Mouse (Mus musculus) ES-E14 (cell line): ENCODE results near the gene Marf1. TPM values are rescaled to one million over a fixed set of nuclear protein-coding genes. Genes with fewer than 3 reads are reported as not detected.

ENCODE experiments used
- DNase-seq: peaks from one replicate; pipeline ENCODE4 v3.0.0-alpha.2; 2013; ENCODE audit warnings: low read depth, low spot score
- H3K27ac ChIP-seq: 2 replicates; pipeline ENCODE4 v1.5.1; 2012; ENCODE audit warnings: low read depth, mild to moderate bottlenecking, low read length, moderate library complexity, mixed read lengths; ENCODE audit not compliant: poor library complexity, insufficient read depth, severe bottlenecking
- H3K36me3 ChIP-seq: 2 replicates; pipeline ENCODE4 v1.6.1; 2012; ENCODE audit warnings: mild to moderate bottlenecking, low read length, moderate library complexity, mixed read lengths; ENCODE audit not compliant: control insufficient read depth, poor library complexity, insufficient read depth, severe bottlenecking
- H3K4me1 ChIP-seq, 2 experiments: fragments of 150-350 bp in 1 of 2; sonication (generic) in 1 of 2; 2 replicates each; pipeline ENCODE4 v1.6.1; 2012; ENCODE audit warnings: low read length in 2 of 2, mild to moderate bottlenecking in 1 of 2, mixed read lengths in 1 of 2; ENCODE audit not compliant: control insufficient read depth in 2 of 2, insufficient read depth in 2 of 2, poor library complexity in 1 of 2
- H3K4me3 ChIP-seq, 2 experiments: fragments of 150-350 bp in 1 of 2; sonication (generic) in 1 of 2; 2 replicates each; pipeline ENCODE4 v1.5.1; 2012; ENCODE audit warnings: low read length in 2 of 2, low read depth in 1 of 2, mild to moderate bottlenecking in 1 of 2, mixed read lengths in 1 of 2; ENCODE audit not compliant: insufficient read depth in 1 of 2, poor library complexity in 1 of 2, severe bottlenecking in 1 of 2
- H3K9ac ChIP-seq: 2 replicates; pipeline ENCODE4 v1.6.1; 2012; ENCODE audit warnings: low read depth, mild to moderate bottlenecking, low read length, mixed read lengths; ENCODE audit not compliant: poor library complexity, insufficient read depth, severe bottlenecking
- H3K9me3 ChIP-seq: fragments of 150-350 bp; sonication (generic); 2 replicates; pipeline ENCODE4 v1.6.1; 2012; ENCODE audit warnings: low read depth, mild to moderate bottlenecking, low read length; ENCODE audit not compliant: control insufficient read depth, insufficient read depth
- CHD2 ChIP-seq: IDR thresholded peaks from 2 replicates; pipeline ENCODE4 v1.6.1; 2014; ENCODE audit warnings: mild to moderate bottlenecking, low read depth, low read length, inconsistent platforms
- HCFC1 ChIP-seq: IDR thresholded peaks from 2 replicates; pipeline ENCODE4 v1.6.1; 2012; ENCODE audit warnings: low read length, inconsistent platforms, borderline replicate concordance; ENCODE audit not compliant: insufficient read depth
- MAFK ChIP-seq: IDR thresholded peaks from 2 replicates; pipeline ENCODE4 v1.6.1; 2014; ENCODE audit warnings: mild to moderate bottlenecking, low read depth, low read length, inconsistent platforms; ENCODE audit not compliant: insufficient read depth
- ZC3H11A ChIP-seq: IDR thresholded peaks from 2 replicates; pipeline ENCODE4 v1.6.1; 2012; ENCODE audit warnings: low read depth, mild to moderate bottlenecking, inconsistent platforms, low read length, borderline replicate concordance
- ZNF384 ChIP-seq: IDR thresholded peaks from 2 replicates; pipeline ENCODE4 v1.6.1; 2012; ENCODE audit warnings: low read depth, low read length, inconsistent platforms
- in situ Hi-C, 2 experiments: fragments of 600-800 bp; cut with MboI; formaldehyde crosslinking; loops; one replicate each; pipeline ENCODE4 v1.15.1; 2025; ENCODE audit warnings: low sequenced_read_pairs in 2 of 2, inconsistent platforms in 1 of 2; ENCODE audit not compliant: unreplicated experiment in 2 of 2
- total RNA-seq: library from RNA; depleted of rRNA; stranded (reverse); fragments of 300-350 nt; gene quantifications from 2 replicates; pipeline ENCODE4 v1.2.3, GENCODE M21; 2012

Gene Marf1
- total RNA-seq, 1 experiment, result 24.1 TPM

DNA sequence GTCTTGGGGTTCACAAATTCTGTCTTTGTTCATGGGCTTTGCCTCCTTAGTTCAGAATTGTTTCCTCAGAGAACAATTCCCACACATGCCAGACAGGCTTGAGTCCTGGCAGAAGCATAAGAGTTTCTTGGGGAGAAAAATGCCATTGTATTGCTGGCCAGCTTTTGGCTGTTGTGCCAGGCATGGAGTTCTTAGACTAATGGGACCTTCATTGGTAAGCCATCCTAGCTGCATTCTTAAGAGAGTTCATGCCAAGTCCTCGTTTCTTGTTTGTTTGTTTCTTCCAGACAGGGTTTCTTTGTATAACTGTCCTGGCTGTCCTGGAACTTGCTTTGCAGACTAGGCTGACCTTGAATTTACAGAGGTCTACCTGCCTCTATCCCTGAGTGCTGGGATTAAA lies 20.7 kb upstream of the Marf1 start:
- Histone ChIP-seq H3K27ac (no peak overlapping the region), H3K36me3 (peaks cover 49% of the 10 kb centered on the region), H3K4me1 (no peaks in the 10 kb centered on the region), H3K4me3 (no peak overlapping the region), H3K9ac (no peak overlapping the region), H3K9me3 (no peaks in the 10 kb centered on the region)
- no peak for DNase-seq
- TF ChIP-seq ZNF384, result no peak
- TF ChIP-seq ZC3H11A, result no peak
- TF ChIP-seq CHD2, result no peak
- no peak for TF ChIP-seq HCFC1
- TF ChIP-seq MAFK, result no peak
- in situ Hi-C loops, result no loop called here

DNA sequence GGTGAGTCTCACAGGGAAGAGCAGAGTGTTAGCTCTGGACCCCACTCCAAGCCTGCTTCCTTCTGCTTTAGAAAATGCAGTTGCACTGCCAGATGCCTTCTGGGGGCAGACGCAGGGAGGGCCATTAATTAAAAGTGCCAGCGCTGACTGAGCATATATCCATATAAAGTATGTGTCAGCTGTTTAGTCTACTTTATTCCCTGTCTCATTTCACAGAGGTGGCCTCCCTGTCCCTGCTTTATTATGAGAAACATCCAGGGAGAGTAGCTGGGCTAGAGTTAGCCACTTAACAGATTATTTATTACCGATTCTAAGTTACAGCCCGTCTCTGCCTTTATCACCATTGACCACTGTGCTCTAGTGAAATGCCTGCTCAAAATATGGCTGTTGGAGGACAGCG lies 19.2 kb upstream of the Marf1 start:
- Histone ChIP-seq H3K4me1 (peaks cover 0 to 3% of the 10 kb centered on the region in 2 experiments; a peak in 2 of 4 replicates), H3K27ac (no peak overlapping the region), H3K9me3 (no peaks in the 10 kb centered on the region), H3K9ac (no peak overlapping the region), H3K36me3 (peaks cover 48% of the 10 kb centered on the region), H3K4me3 (no peak overlapping the region)
- TF ChIP-seq ZNF384, result no peak
- no peak for TF ChIP-seq HCFC1
- TF ChIP-seq ZC3H11A, result no peak
- TF ChIP-seq CHD2, result no peak
- TF ChIP-seq MAFK, result no peak
- in situ Hi-C loops, result no loop called here
- no peak for DNase-seq

DNA sequence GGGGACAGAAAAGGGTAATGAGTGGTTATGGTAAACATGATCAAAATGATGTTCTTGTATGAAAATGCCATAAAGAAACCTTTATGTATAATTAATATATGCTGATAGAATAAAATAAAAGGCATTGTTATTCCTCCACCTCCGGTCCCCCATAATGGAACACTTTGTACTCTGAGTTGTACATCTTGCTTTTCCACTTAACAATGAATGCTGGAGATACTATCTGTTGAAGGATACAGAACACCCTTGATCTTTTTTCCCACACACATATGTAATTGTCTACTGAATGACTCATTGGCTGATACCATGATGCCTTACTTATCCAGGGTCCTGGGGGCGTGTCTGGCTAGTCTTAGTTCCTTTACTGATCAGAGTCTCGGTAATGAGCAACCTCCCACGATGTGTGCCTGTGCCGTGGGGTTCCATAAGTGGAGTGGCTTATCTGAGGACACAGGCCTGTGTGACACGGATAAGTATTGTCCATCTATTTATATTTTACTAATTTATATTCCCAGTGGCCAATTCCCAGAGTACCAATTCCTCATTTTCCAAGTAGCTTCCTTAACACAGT lies 17.1 kb upstream of the Marf1 start:
- Histone ChIP-seq H3K4me1 (peaks cover 0 to 4% of the 10 kb centered on the region in 2 experiments; a peak in 2 of 4 replicates), H3K9ac (no peak overlapping the region), H3K4me3 (no peak overlapping the region), H3K36me3 (peaks cover 45% of the 10 kb centered on the region), H3K9me3 (no peaks in the 10 kb centered on the region), H3K27ac (no peak overlapping the region)
- DNase-seq, result no peak
- no peak for TF ChIP-seq ZC3H11A
- TF ChIP-seq HCFC1, result no peak
- no peak for TF ChIP-seq MAFK
- TF ChIP-seq ZNF384, result no peak
- TF ChIP-seq CHD2, result no peak
- in situ Hi-C loops, result no loop called here

DNA sequence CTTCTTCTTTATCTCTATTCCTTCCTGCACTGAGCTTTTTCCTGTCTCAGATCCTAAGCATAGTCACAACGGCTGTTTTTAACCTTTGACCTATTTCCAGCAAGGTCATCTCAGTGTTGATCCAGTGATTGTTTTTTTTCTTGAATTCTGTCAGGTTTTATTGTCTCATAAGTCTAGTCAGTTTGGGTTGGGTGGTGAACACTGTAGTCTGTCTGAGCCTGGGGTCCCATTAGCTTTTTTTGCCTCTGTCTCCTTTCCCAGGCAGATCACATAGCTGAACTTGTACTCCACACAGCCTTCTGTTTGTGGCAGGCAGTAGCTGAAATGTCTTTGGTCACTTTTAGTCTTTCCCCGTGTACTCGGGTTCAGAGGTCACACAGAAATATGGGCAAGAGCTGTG lies 14.9 kb upstream of the Marf1 start:
- TF ChIP-seq MAFK (no peak), ZNF384 (no peak), CHD2 (no peak), ZC3H11A (no peak), HCFC1 (no peak)
- no peak for DNase-seq
- in situ Hi-C loops, result no loop called here
- Histone ChIP-seq H3K9me3 (no peaks in the 10 kb centered on the region), H3K36me3 (peaks cover 47% of the 10 kb centered on the region), H3K4me1 (peaks cover 0 to 4% of the 10 kb centered on the region in 2 experiments; a peak in 2 of 4 replicates), H3K4me3 (no peak overlapping the region), H3K9ac (no peak overlapping the region), H3K27ac (no peak overlapping the region)

DNA sequence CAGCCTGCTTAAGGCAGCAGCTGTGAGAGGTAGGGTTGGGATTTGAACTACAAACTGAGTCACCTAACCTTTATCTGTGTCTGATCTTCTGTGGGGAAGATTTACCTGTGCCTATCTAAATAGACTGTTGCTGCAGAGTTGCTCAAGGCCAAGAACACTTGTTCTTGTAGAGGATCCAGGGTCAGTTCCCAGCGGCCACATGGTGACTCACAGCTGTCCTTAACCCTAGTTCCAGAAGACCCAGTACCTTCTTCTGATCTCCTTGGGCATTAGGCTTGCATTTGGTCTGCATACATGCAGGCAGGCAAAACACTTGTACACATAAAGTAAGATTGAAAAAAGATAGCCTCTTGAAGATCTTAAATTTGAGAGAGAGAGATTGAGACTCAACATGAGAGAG lies 6.6 kb upstream of the Marf1 start:
- H3K4me3 ChIP-seq, result no peak overlapping the region
- no peaks in the 10 kb centered on the region for H3K9me3 ChIP-seq
- in situ Hi-C loops, result no loop called here
- no peak overlapping the region for H3K9ac ChIP-seq
- H3K27ac ChIP-seq, result no peak overlapping the region
- H3K36me3 ChIP-seq, result peaks cover 43% of the 10 kb centered on the region
- H3K4me1 ChIP-seq, result peaks cover 6 to 8% of the 10 kb centered on the region in 2 experiments; a peak in 3 of 4 replicates
- no peak for DNase-seq
- TF ChIP-seq HCFC1 (no peak), ZC3H11A (no peak), MAFK (no peak), ZNF384 (no peak), CHD2 (no peak)
